Mouse (Mus musculus) erythroblast, embryonic 14.5 days (primary cell): ENCODE results near the gene Lce1d.

ENCODE experiments used
- GATA1 ChIP-seq: IDR thresholded peaks from 2 replicates; pipeline ENCODE4 v1.6.1; 2012; ENCODE audit warnings: low read length, inconsistent platforms, mixed read lengths
- TAL1 ChIP-seq: IDR thresholded peaks from 3 replicates; pipeline ENCODE4 v1.6.1; 2012; ENCODE audit warnings: low read length, inconsistent platforms, mixed read lengths

GRCm38 (mm10) chr3:92670215-92670614 lies 16.8 kb downstream of the Lce1d start, which contains the start of gene Lce1a2:
- TF ChIP-seq GATA1 (no peak), TAL1 (no peak)
